Mouse (Mus musculus): ENCODE measurements around the gene Ufsp1.

- TF ChIP-seq CTCF (IDR thresholded peaks at IDR 0.05; ENCODE audit: borderline replicate concordance, insufficient read depth, low read length) (no peak), POLR2A (IDR thresholded peaks at IDR 0.05; ENCODE audit: low read depth, low read length) (no peak)
Measured at GRCm38 (mm10) chr5:137335066-137335465, 40.6 kb downstream of the Ufsp1 start.

Measured in embryonic fibroblast, embryonic 13.5 days (primary cell).